Mouse (Mus musculus) liver, adult 2 months (tissue): ENCODE measurements around the gene Wdpcp.
"Not testable (repeated sequence)": the region's sequence is repeated elsewhere in the genome, so short reads cannot be mapped to it uniquely, and the experiment has no call there.

Experiments
- CTCF ChIP-seq: fragments of 200-500 bp; IDR thresholded peaks from 2 replicates; pipeline ENCODE4 v1.5.1; 2011; ENCODE audit warnings: low read depth, low read length, control low read depth
- POLR2A ChIP-seq: fragments of 200-500 bp; IDR thresholded peaks from 2 replicates; pipeline ENCODE4 v1.6.1; 2011; ENCODE audit warnings: low read length, control low read depth; ENCODE audit not compliant: insufficient read depth; ENCODE audit errors: extremely low read depth

GRCm38 (mm10) chr11:21530856-21531255 is 41.2 kb upstream of the Wdpcp start:
- not testable (repeated sequence) for TF ChIP-seq CTCF, POLR2A
